Mouse (Mus musculus): ENCODE results near the gene Arhgap23. TPM values are rescaled to one million over a fixed set of nuclear protein-coding genes. Genes with fewer than 3 reads are reported as not detected.

Arhgap23 gene
- total RNA-seq, 2 experiments from 2014 or later, result 37.9 to 38.6 TPM

DNA sequence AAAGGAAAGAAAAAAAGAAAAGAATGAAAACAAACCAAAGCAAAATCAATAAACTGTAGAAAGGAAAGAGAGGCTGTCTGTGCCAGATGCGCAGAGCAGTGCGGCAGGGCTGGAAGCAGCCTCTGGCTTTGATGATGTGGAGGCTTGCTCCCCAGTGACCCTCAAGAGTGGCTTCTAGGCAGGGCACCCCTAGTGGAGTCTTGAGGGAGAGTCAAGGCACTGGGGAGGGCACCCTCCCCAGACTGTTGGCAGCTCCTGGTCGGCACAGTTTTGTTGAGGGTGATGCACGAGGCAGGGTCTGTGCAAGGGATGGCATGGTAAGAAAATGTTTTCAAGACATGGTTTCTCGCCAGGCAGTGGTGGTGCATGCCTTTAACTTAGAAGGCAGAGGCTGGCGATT lies 47.2 kb downstream of the Arhgap23 start:
- DNase-seq (ENCODE audit: low spot score in 2 of 2), result no peak

DNA sequence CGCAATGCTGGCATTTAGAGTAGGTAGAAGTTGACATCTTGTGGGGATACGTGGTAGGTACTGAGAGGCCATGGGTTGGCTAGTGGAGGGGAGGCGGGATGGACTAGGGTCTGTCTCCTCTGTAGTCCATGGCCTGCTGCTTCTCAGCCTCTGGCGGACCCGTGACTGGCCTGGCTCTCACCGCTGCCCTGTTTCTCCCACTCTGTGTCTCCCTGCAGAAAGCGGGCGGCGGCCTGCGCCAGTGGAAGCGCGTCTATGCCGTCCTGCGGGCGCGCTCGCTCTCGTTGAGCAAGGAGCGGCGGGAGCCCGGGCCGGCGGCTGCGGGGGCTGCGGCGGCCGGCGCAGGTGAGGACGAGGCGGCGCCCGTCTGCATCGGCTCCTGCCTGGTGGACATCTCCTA lies 47.8 kb downstream of the Arhgap23 start:
- no peak for DNase-seq (ENCODE audit: low spot score in 2 of 2)

- DNase-seq (ENCODE audit: low spot score in 2 of 2), result no peak
Observed at GRCm38 (mm10) chr11:97463991-97464390, 48.7 kb downstream of the Arhgap23 start.

DNA sequence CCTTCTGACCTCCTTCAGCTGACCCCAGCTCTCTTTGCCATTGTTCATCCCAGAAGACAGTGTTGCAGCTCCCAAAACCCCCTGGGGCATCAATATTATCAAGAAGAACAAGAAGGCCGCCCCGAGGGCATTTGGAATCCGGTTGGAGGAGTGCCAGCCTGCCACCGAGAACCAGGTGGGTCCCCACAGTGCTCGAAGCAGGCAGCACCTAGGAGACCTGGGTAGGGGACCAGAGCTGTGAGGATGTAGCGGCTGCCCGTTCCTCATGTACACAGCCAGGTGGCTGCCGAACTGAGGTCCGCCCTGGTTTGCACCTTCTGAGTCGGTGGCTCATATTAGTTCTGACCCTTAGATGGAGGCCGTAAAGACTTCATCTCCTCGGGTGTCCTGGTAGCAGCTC lies 50.6 kb downstream of the Arhgap23 start:
- DNase-seq (ENCODE audit: low spot score in 2 of 2), result no peak

- DNase-seq (ENCODE audit: low spot score in 2 of 2), result no peak
Observed at GRCm38 (mm10) chr11:97466444-97467160, 51.3 kb downstream of the Arhgap23 start.

DNA sequence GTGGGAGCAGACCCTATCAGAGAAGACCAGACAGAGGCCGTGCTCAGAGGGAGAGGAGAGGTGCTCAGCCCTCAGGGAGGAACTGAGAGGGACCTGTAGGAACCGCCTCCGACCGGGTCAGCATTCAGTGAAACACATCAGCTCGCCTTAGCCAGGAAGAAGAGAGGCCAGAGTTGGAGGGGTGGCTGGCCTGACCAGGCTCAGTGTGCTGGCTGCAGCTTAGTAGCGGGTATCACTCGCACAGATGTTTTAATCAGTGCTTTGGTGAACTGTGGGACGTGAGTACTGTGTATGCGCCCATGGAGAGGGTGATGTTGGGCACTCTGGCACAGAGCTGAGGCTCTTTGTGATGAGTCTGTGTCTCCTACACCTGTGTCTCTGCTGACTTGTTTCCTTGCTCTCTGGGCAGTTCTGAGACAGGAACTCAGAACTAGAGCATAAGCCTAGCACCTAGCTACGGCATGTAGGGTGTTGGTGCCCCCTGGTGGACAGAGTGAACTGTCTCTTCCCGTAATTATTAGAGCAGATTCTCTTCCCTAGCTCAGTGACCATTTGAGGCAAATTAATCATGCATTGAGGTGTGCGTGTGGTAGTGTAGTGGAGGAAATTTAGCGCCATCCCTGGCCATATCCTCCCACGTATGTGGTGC lies 53.4 kb downstream of the Arhgap23 start:
- peak; percentile 70 to 75 for DNase-seq (ENCODE audit: low spot score in 2 of 2)

GRCm38 (mm10) chr11:97469828-97470227 lies 54.5 kb downstream of the Arhgap23 start:
- DNase-seq (ENCODE audit: low spot score in 2 of 2), result no peak

GRCm38 (mm10) chr11:97471276-97471675 lies 55.9 kb downstream of the Arhgap23 start:
- no peak for DNase-seq (ENCODE audit: low spot score in 2 of 2)

DNA sequence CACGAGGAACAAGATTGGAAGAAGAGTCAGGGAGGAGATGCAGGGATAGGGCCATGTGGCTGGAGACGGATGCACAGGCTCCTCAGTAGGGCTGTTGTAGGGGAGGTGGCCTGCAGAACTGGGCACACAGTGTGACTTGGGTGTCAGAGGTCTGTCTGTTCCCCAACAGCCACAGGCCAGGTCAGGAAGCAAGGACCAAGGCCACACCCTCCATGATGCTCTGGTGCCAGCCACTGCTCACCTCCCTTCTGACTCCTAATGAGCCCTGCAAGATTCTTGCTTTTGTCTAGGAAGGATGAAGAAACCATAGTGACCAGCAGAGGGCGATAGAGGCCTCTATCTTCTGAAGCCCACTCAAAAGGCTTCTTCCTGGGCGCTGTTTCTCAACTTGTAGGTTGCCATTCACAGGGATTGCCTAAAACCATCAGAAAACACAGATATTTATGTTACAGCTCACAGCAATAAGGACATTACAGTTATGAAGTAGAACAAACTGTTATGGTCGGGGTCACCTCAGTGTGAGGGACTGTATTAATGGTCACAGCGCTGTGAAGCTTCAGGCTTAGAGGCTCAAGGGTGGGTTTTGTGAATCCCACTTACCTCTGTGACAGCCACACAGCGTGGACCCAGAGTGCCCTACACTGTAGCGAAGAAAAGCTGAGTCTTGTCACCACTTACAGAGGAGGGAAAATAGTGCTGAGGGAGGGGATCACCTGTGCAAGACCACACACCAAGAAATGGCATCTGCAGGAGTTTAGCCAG lies 61.2 kb downstream of the Arhgap23 start:
- DNase-seq (ENCODE audit: low spot score in 2 of 2), result no peak

DNA sequence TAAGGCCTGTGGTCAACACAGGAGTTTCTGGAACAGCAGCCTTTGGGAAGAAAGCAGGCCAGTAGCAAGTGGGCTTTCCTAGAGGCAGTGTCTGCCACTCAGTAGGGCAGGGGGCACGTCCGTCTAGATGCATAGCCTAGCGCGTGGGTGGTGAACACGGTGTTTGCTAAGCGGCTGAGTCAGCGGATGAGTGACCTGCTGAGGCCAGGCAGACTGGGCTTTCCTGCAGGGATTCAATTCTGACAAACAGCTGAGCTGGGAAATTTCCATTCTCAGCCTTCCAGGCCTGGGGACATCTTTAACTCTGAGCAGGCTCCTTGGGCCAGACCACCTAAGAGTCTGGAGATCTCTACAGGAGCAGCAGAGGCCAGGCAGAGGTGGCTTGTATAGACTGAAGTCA lies 62.1 kb downstream of the Arhgap23 start:
- no peak for DNase-seq (ENCODE audit: low spot score in 2 of 2)

DNA sequence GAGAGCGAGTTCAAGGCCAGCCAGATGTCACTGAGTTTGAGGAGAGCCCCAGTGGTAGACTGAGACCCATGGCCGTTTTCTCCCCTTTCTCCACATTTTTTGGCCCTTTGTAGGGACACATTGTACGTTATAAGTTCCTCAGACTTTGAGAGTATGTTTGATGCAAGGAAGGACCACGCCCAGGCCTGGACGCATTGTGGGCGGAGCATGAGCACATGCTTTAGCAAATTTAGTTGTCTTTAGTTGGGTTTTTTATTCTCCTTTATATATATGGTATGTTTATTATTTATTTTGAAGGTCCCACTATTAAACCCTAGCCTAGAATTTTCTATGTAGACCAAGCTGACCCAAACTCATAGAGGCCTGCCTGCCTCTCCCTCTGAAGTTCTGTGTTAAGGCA lies 63.0 kb downstream of the Arhgap23 start:
- DNase-seq (ENCODE audit: low spot score in 2 of 2), result no peak

DNA sequence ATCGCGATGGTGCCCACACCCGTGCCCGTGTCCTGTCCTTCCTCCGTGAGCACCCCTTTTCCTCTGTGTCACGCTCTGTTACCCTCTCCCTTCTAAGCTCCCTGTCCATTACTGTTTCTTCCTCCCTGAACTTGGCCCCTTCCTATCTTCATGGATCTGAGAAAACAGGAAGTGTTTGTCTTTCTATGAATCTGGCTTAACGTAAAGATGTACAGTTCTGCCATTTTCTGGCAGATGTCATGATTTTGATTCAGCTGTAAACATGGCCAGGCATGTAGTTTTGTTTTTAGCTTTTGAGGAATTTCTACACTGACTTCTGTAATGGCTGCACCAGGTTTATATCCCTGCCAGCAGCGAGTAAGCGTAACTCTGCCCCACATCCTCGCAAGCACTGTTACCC lies 63.8 kb downstream of the Arhgap23 start:
- no peak for DNase-seq (ENCODE audit: low spot score in 2 of 2)

DNA sequence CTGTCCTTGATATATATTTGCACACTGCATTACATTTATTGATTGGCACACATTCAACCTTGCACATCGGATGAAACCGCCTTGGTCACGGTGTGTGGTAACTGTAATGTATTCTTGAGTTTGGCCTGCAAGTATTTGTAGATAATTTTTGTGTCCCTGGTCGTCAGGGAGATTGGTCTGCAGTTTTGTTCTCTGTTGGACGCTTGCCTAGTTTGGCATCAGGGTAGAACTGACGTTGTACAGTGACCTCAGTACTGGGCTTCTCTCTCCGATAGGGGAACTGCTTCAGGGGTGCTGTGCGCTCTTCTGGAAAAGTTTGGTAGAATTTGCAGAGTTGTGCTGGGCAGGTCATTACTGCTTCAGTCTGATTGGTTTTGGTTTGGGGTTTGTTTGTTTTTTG lies 64.5 kb downstream of the Arhgap23 start:
- no peak for DNase-seq (ENCODE audit: low spot score in 2 of 2)

DNA sequence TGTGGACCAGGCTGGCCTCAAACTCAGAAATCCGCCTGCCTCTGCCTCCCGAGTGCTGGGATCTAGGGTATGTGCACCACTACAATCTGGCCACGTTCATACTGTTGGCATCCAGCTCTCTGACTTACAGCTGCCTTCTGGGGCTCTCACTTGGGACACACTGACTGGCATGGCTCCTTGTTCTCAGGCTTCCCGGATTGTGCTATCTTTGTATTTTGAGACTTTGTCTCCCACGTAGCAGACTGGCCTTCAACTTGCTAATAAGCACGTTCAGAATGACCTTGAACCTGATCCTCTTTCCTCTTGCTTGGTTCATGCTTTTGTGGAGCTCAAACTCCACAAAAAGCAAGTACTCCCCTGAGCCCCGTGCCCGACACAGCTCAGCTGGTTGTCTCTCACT lies 70.3 kb downstream of the Arhgap23 start:
- no peak for DNase-seq (ENCODE audit: low spot score in 2 of 2)

GRCm38 (mm10) chr11:97487656-97488055 lies 72.3 kb downstream of the Arhgap23 start:
- no peak for DNase-seq (ENCODE audit: low spot score in 2 of 2)

DNA sequence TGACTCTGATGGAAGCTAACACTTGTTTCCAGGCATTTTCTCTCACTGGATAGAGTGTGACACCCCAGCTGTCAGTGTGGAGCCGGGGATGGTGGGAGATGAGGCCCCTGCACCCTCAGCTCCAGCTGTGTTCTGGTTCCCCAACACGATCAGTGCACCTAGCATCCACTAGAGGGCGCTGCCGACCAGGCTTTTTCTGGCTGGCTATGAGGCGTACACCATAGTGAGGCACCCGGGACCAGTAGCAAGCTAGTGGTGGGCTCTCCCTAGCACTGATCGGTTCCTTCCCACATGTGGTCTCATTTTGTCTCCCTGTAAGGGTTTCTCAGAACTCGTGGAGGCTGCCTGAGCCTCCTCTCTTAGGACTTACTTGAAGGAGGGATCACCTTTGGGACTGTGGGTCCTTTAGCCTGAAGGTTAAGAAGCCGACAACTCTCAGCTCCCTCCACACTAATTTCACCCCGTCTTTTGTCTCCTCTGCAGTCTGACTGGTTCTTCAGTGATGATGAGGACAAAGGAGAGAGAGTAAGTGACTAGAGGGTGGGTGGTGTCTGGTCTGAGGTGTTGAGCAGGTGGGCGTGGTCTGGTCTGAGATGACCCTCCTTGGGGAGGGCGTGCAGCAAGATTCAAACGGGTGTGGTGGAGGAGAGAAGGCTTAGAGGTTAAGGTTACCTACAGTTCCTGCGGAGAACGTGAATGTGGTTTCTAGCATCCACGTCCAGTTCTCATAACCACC lies 74.4 kb downstream of the Arhgap23 start:
- DNase-seq (ENCODE audit: low spot score in 2 of 2), result peak; percentile 61 to 69

DNA sequence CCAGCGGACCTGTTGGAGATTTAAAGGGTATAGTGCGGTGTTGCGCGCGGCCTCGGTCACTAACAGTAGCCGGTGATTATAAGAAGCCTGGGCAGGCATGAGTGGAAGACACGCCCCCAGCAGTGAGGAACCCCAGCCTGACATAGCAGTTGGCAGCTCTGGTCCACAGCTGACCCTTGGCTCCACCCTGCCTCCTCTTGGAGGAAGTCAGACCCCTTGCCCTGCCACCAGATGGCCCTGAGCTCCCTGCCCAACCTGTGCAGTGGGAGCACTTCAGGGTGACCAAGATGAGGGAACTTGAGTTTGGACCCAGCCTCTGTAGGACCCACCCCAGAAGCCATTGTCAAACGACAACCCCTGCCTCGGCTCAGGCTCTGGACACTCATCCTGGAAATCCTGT lies 76.3 kb downstream of the Arhgap23 start:
- DNase-seq (ENCODE audit: low spot score in 2 of 2), result no peak

- DNase-seq (ENCODE audit: low spot score in 2 of 2), result no peak
Observed at GRCm38 (mm10) chr11:97492836-97493235, 77.5 kb downstream of the Arhgap23 start.

DNA sequence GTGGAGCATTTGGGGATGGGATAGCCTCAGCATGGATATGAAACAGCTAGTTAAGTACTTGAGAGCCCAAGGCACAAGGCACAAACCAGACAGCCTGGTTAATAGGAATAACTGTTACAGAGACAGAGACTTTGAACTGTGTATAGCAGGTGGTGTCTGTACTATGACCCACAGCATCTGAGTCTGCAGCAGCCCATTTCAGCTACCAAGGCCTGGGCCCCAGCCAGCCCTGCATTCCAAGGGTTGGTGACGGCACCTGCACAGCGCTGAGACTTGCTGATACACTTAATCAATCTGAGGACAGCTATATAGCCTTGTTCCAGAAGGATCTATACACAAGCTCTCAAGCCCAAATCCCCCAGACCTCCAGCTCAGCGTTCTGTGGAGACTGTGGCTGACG lies 82.2 kb downstream of the Arhgap23 start:
- DNase-seq (ENCODE audit: low spot score in 2 of 2), result no peak

DNA sequence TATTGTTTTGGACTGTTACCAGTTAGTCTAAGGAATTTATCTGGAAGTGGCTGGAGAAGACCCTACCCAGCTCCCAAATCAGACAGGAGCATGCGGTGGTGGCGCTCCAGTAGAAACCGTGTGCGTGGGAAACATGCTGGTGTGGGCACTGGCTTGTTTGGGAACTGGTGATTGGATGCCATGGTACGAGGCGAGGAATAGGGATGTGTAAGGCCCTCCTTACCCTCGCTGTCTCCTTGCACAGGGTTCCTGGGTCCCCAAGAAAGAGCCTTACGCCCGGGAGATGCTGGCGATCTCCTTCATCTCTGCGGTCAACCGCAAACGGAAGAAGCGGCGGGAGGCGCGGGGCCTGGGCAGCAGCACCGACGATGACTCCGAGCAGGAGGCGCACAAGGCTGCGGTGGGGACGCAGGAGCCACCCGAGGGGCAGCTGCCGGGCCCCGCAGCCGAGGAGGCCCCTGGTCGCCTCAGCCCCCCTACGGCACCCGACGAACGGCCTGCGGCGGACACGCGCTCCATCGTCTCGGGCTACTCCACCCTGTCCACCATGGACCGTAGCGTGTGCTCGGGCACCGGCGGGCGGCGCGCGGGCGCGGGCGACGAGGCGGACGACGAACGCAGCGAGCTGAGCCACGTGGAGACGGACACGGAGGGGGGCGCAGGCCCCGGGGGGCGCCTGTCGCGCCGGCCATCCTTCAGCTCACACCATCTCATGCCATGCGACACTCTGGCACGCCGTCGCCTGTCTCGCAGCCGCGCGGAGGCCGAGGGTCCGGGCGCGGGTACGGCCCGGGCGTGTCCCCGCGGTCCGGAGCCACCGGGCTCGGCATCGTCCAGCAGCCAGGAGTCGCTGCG lies 84.8 kb downstream of the Arhgap23 start, which contains the start of gene 4933428G20Rik:
4933428G20Rik (minus strand) TSS at position 476 of the 855 bp plus-strand sequence.
- no peak for DNase-seq (ENCODE audit: low spot score in 2 of 2)

Data from adrenal gland, postnatal 4 days (tissue).